Mouse (Mus musculus) hematopoietic stem cell, adult 5-6 weeks (primary cell): ENCODE results near the gene Cdiptos. TPM values are rescaled to one million over a fixed set of nuclear protein-coding genes. Genes with fewer than 3 reads are reported as not detected.

Source experiments
- ATAC-seq, 2 experiments: fragments of 125-278 bp in 1 of 2; replicated peaks in 1 of 2; 2 replicates each; pipeline ENCODE4 v1.8.0; 2016 to 2017; ENCODE audit warnings: inconsistent platforms in 2 of 2, mild to moderate bottlenecking in 2 of 2, moderate number of reproducible peaks in 2 of 2, low read depth in 1 of 2, moderate TSS enrichment in 1 of 2; ENCODE audit not compliant: low FRiP score in 2 of 2, poor library complexity in 2 of 2, severe bottlenecking in 2 of 2, insufficient read depth in 1 of 2, low TSS enrichment in 1 of 2
- total RNA-seq: library from RNA; stranded (forward); fragments of 172-1452, 232-1000 nt; gene quantifications from 2 replicates; pipeline ENCODE4 v1.2.3, GENCODE M21; 2017

Cdiptos gene
- total RNA-seq = 1.6 and 2.3 TPM in 2 replicates

DNA sequence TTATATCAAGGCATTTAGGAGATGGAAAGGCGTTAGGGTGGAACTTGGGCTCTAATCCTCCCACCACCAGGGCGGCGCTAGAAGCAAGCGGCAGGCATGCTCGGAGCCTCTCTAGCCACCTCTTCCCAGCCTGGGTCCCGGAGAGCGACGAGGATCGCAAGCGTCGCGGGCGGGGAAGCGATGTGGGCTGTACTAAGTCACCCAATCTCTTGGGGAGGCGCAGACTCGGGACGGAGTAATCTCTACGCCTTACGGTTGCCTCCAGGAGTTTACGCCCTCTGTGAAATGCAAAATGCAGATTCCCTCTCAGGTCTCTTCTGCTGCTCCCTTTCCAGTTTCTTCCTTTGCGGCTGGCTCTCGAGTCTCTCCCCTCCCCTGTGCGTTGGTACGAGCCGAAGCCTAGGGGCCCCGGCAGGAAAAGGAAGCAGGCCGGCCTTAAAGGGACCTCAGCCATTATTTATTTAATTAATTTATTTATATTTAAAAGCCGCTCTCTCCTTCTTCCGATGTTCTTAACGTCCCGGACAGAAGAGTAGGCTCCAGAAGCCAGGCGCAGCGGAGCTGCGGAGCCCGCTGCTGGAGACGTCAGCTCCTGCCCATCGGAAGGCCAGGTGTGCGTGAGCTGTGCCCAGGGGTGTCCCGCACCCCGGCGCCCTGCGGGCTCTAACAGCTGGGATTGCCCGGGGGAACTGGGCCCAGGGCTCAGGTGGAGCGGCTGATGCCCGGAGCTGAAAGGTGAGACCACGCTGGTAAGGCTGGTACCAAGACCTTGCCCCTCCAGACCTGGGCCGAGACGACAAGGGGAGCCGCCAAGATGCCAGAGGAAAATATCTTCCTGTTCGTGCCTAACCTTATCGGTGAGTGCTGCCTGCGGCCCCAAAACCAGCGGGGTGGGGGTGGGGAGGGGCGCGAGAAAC, at the start of gene Cdiptos:
Gene Cdiptos, minus strand, starts transcription at position 149 of the 917 bp plus-strand sequence.
- peak; percentile 95 to 96 for ATAC-seq

- ATAC-seq = peak; percentile 8 to 29; a peak in 3 of 4 replicates
These were observed 49.1 kb upstream of the Cdiptos start for GRCm38 (mm10) chr7:127024755-127025555.

- no peak for ATAC-seq
These were observed 48.2 kb upstream of the Cdiptos start for GRCm38 (mm10) chr7:127023896-127024690.

GRCm38 (mm10) chr7:127023272-127023691, 47.4 kb upstream of the Cdiptos start:
- ATAC-seq = no peak

GRCm38 (mm10) chr7:127022528-127023271, 46.8 kb upstream of the Cdiptos start:
- ATAC-seq = no peak

DNA sequence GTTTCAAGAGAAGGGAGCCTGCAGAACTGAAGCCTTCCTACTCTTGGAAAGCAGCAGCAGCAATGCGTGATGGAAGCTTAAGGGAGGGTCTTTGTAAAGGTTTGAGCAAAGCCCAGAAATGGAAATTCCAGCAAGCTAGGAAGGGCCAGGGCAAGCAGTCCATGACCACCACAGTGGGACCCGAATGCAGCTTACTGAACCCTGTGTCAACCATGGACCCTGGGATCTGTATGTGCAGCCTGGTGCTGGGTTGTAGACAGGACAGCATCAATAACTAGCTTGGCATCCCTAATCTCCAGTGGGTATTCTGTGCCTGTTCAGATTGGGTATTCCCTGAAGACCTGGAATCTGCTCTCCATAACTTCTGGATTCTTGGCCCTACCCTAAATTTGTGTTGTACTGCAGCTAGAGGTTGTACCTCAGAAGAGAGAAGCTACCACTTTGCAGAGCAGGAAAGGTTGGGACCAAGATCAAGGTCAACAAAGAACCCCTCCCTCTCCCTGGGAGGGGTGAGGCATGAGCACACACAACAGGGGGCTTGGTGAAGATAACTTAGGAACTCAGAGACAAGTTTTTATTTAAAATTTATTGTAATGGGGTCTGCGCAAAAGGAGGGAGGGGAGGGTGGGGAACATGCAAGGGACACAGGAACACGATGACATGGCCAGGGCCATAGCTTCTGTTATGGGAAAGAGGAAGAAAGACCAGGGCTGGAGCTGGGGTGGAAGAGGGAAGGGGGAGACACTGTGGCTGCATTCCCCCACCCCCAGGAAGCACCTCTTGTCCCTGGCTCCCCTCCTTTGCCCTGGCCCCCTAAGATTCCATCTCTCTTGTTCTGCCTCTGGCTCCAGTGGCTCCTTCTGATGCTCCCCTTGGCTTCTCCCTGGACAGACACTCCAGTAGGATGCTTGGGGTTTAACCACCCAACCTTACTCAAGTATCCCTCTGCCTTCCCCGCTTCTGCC, 45.9 kb upstream of the Cdiptos start:
- ATAC-seq = no peak

GRCm38 (mm10) chr7:127020901-127021562, 45.1 kb upstream of the Cdiptos start, which contains the start of the genes Gm42742 and Prrt2:
TSS of gene Gm42742 (minus strand) at chr7:127021097.
TSS of gene Prrt2 (minus strand) at chr7:127021211.
- ATAC-seq = 0 out of 4 replicates have a peak, but pooled peaks of 1 of the 2 experiments have one; percentile 3

DNA sequence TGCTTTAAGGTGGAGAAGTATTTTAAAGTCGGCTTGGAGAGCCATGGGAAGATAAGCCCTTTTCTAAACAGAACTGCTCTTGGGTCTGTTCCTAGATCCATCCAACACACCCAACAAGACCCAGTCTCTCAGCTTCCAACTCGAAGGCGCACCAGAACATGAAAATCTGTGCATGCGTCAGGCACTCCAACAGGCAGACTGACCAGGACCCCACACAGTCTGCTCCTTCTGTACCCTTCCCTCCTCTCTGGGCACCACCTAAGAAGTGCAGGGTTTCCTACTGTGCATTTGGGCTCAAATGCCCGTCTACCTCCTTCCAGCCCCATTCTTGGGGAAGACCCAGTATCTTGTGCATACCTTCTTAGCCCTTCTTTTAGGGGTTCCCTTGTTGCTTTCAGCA, 44.6 kb upstream of the Cdiptos start:
- ATAC-seq = no peak

DNA sequence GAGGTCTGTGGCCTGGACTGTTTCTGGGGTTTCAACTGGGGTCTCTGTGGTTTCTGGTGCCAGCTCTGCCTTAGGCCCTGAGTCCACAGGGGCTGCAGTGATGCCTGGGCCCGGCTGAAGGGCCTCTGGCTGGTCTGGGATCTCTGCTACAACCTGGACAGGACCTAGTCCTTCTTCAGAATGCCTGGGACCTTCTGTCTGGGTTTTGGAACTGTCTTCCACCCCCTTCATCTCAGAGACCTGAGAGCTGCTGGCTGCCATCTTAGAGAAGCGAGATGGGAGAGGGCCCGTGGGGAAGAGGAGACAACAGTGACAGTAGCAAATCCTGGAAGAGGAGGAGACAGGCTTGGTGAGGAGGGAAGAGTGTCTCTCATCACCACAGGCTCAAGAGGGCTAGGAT, 44.1 kb upstream of the Cdiptos start:
- ATAC-seq = no peak

DNA sequence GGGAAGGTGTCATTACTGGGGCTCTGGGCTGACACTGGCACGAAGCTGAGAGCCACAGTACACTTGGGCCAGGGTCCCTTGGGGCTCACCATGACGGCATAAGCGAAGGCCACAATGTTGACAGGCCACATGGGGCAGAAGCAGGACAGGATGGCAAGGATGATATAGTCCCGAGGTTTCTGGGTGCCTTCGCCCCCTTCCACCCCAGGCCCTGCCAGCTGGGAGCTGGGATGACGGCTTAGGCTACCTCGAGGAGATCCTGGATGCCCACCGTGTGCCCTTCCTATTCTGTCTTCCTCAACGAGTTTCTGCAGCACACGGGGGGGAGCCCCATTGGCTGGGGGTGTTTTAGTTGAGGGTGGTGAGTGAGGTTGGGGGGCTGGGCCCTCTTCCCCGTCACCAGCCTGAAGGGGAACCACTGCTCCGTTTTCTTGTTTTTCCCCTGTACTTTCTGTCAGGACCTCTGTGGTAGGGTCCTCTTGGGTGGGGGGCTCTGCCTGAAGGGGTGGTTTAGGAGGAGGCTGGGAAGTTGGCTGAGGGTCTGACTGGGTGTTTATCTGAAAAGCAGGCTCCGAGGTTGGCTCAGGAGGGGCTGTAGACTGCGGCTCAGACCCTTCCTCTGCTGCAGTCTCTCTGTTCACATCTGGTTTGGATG, 43.5 kb upstream of the Cdiptos start:
- ATAC-seq = no peak

DNA sequence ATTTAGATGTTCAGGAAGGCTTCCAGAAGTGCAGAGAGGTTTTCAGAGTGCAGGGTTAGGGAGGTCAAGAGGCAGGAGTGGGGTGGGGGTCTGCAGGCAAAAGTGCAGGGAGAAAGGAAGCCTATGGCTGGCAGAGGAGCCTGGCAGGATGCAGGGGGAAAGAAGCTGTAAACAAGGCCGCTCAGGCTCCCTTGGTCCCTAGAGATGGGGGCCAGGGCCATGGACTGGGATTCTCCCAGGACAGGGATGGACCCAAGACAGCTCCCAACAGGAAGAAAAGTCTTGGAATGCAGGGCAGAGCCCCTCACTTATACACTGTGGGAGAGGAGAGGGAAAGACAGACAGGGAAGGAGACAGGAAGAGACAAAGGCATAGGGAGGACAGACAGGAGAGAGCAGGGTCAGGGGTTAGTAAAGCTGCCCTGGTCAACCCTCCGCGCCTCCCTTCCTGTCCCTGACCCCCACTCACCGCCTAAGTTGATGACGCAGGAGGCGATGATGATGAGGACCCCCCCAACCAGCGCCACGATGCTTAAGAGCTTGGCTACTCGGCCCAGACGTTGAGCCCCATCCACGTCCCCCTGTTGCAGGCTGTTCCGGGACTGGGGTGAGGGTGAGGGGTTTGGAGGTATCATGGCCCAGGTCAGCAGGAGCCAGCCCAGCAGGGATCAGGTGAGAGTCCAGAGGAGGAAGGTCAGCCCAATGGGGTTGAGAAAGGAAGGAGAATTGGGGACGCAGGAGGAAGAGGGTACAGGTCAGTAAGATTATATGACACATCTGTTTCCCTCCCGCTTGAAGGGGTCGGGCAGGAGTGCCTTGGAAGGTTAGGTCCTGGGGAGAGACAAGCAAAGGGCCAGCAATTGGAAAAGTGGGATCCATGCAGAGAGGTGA, 42.8 kb upstream of the Cdiptos start:
- ATAC-seq = no peak

DNA sequence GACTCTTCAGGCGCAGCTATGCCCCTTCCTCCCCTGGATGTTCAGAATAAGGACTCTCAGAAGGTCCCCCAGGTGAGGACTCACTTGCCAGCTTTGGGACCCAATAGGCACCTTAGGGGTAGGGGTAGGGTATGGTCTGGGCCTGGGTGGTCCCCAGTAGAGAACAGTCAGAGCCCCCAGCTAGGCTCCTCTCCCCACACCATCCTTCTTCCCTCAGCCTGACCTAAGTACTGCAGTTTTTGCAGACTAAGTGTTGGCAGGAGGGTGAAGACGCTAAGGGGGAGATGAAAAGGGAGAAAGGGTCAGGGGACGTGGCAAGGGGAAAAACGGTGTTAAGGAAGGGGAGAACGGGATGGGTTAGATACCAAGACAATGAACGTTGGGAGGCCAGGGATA, 42.0 kb upstream of the Cdiptos start:
- ATAC-seq = no peak

- peak; percentile 63 to 79 for ATAC-seq
These were observed 41.4 kb upstream of the Cdiptos start, which contains the start of gene Pagr1a for GRCm38 (mm10) chr7:127016971-127017949. TSS of gene Pagr1a (minus strand) at chr7:127017352.
